Mouse (Mus musculus): ENCODE data around the gene Lrp6. TPM values are rescaled to one million over a fixed set of nuclear protein-coding genes. Genes with fewer than 3 reads are reported as not detected.
A peak's percentile ranks its signal among the peaks of the same experiment; 100 is the strongest.

The Lrp6 gene
- total RNA-seq, 2 experiments from 2014 or later = 56.1 to 58.4 TPM

DNA sequence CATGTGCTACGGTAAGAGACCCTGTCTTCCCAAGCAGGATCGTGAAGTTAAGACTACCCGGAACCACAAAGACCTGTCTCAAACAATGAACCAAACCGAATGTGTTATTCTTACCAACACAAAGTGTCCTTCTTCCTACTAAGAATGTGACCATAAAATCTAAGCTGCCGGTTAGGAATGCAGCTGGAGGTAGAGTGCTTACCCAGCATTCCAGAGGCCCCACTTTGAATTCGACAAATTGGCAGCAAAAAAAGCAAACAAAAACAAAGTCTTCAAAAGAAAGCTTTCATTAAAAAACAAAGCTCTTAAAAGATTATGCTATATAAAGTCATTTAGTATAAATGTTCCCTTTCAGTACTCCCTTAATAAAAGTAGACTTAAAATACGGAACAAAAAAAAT is 31.6 kb downstream of the Lrp6 start:
- no peak for DNase-seq (ENCODE audit: low spot score in 2 of 2)

DNA sequence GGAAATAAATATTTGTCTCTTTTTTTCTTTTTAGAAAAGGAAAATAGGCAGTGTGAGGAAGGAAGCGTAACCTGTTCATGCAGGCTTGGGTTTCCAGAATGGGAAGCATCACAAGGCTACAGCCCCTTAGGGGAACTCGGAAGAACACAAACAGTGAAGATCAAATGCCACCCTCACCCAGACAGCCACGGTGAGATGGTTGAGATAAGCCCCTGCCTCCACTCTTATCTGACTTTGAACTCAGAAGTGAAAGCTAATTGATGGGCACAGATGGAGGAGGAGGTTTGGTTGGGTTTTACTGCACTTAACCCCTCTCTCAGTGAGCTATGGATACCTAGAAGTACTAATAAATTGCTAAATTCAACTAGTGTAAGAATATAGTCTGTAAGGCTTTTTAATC is 33.7 kb downstream of the Lrp6 start:
- DNase-seq (ENCODE audit: low spot score in 2 of 2) = no peak

DNA sequence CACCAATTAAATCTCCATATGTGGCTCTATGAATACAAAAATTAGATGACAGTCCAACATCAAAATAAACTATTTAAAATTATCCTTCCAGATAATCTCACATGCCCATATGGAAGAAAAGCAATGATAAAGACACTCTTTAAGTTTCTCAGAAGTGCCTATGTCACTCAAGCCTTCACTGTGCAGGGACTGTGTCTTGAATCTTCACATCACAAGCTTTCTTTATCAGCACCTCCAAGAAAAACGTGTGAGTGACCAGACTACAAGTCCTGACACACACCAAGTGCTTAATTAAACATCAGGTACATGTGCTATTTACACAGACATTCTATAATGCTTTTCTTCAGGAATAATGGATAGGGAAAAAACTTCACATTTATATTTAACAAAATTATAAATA is 34.8 kb downstream of the Lrp6 start:
- no peak for DNase-seq (ENCODE audit: low spot score in 2 of 2)

DNA sequence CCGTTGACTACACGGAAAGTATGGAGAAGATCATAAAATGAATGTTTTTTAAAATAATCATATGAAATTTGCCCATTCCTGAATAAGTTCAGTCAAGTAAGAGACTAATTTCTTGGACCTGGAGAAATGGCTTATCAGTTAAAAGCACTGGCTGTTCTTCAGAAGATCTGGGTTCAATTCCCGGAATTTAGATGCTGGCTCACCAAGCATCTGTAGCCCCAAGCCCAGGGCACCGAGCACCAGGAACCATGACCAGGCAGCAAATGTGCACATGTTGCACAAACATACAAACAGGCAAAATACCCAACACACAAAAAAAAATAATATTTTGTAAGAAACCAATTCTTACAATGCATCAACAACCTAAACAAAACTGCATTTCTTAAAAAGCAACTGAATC is 37.4 kb downstream of the Lrp6 start:
- no peak for DNase-seq (ENCODE audit: low spot score in 2 of 2)

DNA sequence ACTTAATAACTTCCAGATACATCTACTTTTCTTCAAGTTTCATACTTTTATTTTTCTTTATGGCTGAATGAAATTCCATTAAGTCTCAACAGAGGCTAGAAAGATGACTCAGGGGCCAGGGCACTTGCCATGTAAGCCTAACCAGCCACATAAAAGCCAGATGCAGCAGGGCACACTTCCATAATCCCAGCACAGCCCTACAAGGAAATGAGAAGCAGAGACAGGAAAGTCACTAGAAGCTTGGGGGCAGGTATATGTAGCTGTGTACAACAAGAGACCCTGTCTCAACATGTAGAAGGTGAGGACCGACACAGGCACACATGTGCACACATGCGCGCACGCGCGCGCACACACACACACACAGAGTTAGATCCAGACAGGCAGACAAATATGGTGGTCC is 38.4 kb downstream of the Lrp6 start:
- no peak for DNase-seq (ENCODE audit: low spot score in 2 of 2)

DNA sequence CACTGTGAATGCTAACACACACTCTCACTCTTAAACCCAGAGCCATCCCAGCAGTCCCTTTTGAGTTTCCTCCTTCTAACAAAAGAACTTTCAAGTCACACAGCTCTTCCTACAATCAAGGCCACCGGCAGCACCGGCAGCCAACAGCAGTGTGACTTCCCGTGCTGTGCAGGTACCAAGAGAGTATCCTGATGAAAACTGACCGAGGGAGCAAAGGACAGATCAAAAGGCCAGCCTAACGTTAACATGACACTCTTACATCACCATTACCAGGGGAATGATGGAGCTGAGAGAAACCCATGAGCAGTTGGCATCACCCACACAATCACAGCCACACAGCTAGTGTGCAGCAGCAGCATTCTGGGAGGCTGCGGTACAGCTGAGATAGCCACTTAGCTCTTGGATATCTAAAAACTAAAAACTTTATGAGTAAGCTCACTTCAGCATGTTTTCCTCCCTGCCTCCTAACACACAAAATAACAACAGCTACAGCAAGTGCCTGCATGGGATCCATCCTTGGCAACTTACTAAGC is 39.1 kb downstream of the Lrp6 start:
- no peak for DNase-seq (ENCODE audit: low spot score in 2 of 2)

DNA sequence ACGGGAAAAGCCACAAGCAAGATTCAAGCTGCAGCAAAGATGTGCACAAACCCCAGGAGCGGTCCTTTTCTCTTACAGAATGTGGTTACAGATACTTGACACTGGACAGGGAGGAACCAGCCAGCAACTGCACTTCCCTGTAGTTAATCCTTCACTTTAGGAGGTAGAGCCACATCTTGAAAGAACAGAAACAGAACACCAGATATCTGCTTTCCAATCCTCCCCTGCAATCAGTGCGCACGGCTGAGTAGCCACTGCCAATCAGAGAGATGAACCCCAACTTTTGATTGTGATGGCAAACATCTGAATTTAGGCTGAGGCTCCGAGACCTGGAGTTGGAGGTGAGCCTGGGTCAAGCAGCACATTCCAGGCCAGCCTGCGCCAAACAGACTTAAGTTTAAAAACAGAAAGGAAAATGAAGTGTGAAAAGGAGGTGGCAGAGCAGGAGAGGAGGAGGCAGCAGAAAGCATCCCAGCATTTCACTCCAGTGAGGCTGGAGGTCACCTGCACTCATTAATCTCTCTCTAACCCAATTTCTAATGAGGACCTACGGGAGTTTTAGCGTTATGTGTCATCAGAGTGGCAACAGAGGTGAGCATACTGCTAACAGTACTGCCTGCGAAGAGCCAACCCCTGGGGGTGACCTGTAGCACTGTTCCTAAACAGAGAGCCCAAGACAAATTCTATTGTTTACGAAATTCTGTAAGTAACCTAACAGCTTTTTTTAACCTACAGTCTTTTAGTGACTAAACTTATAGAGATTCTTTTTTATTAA is 39.8 kb downstream of the Lrp6 start:
- no peak for DNase-seq (ENCODE audit: low spot score in 2 of 2)

DNA sequence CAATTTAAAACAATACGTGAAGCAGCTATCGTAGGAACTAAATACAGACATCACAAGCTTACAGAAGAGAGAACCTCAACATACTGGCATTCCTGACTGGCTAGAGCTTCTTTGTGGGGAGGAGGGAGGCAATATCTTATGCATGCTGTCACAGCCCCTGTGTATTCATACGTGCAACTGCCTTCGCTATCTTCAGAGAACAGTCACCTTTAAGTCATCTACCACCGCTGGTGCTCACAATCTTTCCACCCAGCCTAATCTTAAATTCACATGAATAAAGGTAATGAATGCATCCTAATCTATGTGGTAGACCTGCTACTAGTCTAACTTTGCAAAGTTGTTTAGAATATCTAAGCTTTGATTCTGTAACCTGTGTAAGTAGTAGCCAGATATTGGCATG is 40.5 kb downstream of the Lrp6 start:
- no peak for DNase-seq (ENCODE audit: low spot score in 2 of 2)

DNA sequence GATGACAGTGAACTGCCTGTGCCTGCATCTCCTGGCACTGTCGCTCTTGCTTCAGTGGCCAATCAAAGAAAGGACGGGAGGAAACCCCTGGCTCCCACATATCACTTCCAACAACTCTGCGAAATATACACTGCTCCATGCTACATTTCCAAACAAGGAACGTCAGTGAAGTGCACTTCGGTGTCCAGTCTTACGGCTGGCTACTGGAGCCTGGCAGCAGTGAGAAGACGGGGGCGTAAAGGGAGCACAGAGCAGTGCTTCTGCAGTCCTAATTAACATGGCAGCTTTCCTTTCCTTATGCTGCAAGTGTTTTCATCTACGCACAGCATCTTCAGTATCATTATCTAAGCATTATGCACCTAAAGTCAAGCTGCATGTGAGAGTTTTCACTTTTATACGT is 45.4 kb downstream of the Lrp6 start:
- DNase-seq (ENCODE audit: low spot score in 2 of 2) = no peak

DNA sequence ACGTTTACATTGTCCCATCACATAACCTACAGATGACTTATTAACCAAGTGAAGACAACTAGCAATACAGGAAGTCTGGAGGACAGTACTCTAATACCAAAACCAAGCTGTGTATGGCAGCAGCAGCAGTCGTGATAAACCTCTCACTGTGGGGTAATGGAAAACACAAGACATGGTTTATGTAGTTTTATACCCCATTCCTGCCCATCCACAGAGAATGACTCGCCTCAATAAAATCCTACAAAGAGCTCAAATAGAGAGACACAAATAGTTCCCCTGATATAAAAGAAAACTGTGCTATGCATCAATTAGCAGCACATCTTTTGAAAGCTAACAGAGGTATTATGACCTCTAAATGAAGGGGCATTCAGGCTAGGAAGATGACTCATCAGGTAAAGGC is 45.9 kb downstream of the Lrp6 start:
- no peak for DNase-seq (ENCODE audit: low spot score in 2 of 2)

DNA sequence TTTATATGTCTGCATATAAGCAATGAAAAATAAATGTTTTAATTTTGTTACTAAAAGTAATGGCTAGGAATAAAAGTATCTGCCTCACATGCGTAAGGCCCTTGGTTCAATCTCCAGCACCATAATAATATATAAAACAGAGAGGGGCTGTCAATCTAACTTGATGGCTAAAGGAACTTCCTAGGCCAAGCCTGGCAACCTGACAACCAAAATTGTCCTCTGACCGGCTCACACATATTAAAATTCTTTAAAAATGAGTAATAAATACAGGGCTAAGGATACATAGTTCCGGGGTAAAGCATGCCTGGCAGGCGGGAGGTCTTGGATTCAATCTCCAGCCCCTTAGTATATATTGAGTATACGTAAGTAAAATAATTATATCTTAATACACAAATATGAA is 48.3 kb downstream of the Lrp6 start:
- DNase-seq (ENCODE audit: low spot score in 2 of 2) = no peak

DNA sequence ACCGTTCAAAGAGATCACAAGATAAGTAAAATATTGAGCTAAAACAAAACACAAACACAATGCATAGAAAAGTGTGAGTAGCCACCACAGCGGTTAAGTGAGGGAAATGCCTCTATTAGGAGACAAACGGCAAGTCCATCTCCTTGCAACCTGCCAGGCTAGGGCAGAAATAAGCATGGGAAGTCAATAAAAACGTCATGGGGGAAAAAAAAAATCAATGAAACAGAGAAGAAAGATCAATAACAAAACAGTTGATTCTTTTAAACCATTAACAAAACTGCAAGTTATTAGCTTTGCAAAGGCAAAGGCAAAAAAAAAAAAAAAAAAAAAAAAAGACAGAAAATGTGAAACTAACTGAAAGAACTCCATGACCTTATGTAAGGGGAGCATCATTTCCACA is 49.6 kb downstream of the Lrp6 start:
- DNase-seq (ENCODE audit: low spot score in 2 of 2) = no peak

DNA sequence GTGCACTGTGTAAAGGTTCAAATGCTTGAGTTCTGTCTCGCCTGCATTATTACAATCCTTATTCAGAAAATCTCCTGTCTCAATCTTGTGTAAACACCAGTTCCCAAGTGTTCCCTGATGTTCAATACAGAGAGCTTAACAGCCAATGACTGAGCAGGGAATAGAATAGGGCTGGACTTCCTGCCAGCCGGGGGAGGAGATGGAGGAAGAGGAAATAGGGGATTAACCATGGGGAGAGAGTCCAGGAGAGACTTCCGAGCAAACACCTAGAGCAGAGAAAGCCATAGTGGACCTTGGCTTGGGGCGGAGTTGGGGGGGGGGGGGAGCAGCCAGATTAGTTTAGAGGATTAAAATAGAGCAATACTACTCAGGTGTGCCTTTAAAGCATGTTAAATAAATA is 51.3 kb downstream of the Lrp6 start:
- no peak for DNase-seq (ENCODE audit: low spot score in 2 of 2)

DNA sequence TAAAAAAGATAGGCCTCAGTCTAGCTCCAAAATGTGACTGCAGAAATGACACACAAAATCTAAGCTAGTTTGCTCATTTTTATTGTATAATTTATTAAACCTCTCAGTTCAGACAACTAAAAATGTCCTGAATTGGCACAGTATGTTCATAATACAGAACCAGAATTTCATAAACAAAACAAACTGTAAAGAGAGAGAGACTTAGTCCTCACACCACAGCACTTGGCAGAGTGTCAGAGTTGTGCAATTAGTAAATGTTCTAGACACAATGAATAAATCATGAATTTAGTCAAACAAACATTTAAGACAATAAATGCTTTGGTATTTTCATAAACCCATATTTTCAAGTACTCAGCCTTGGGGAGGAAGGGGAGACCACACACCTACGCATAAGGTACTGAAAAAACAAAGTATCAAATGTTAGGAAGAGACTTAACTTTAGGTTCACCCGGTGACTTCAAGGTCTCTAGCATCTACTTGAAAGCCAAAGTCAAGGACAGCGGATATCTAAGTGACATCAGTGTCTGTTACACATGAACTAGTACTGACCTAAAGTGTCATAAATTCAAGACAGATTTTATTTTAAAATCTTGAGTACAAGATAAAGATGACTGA is 52.8 kb downstream of the Lrp6 start:
- DNase-seq (ENCODE audit: low spot score in 2 of 2) = no peak

DNA sequence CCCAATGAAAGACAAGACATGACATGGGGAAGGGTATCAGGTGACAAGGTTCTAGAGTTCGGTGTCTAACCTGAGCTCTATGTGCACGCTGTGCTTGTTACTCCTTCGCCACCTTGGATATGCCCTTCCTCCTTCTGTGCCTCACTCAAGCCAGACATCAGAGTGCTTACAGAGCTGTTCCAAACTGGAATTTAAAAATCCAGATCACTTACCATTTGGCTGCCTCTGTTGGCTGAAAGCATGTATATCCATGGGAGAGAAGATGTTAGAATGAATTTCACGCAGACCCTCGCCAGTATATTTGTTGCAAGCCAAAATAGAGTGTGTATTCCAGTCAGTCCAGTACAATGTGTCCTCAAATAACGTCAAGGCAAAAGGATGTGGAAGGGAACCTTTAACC is 53.8 kb downstream of the Lrp6 start:
- peak in 1 of 2 experiments; percentile 70 for DNase-seq (ENCODE audit: low spot score in 2 of 2)

DNA sequence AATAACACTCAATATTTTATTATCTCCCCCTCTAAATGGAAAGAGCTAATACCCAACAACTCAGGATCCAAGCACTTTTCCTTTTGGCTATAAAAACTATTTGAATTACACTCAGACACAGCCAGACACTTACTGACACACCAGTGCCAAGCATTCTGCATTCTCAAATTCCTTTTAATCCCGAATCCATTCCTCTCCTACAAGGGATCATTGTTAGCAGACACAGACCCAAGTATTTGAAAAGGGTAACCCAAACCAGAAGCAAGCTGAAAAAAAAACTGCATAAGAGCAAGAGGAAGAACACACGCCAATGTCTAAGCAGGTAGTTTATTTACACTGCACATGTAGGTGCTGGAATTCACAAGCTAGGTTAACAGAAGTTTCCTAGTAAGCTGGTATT is 54.3 kb downstream of the Lrp6 start:
- peak in 1 of 2 experiments; percentile 38 for DNase-seq (ENCODE audit: low spot score in 2 of 2)

DNA sequence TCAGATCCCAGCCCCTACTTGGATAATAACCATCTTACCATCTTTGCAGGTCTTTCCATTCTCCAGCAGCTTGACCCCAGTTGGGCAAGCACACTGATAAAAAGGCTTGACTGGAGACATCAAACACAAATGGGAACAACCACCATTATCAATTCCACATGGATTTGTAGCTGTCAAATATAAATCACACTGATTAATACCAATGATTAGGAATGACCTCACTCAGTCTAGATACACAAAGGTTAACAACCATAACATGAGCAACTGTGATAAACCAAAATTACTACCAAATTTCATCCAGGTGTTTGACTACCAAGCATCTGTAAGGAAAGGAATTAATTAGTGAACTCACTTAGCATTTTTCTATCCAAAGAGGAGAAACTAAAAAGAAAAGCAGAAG is 55.6 kb downstream of the Lrp6 start:
- DNase-seq (ENCODE audit: low spot score in 2 of 2) = no peak

DNA sequence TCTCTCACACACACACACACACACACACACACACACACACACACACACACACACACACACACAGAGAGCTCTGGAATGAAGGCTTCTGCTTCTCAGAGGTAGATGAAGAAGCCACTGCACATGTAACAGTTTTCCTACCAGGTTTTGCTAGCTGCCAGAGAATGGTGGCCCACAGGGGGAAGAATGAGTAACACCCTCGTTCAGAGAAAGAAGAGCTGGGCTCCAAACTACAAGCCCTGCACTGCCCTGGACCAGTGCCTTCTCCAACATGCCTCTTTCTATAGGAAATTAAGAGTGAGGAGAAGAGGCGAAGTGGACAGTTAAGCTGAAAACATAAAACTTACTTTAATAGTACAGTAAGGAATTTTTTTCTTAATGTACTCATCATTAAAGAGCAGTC is 56.5 kb downstream of the Lrp6 start:
- DNase-seq (ENCODE audit: low spot score in 2 of 2) = no peak

DNA sequence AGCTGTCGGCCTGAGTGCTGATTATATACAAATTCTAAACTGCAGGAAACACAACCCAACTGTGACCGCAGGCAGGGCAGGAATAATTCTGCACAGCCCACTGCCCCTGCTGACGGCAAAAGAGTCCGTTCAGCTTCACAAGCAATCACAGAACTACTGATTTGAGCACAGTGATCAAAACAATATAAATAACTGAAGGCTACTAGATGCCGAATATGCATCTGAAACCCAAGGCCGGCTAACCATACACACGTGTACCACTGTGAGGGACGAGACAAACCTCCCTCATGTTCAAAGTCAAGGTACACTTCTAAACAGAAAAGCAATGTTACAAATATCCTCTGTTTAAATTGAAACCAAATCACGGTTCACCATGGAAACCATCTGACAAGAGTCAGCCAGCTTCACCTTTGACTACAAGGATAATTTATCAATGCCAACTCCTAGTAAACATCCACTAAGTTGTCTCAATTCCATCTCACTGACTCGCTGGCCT is 57.0 kb downstream of the Lrp6 start:
- DNase-seq (ENCODE audit: low spot score in 2 of 2) = no peak

DNA sequence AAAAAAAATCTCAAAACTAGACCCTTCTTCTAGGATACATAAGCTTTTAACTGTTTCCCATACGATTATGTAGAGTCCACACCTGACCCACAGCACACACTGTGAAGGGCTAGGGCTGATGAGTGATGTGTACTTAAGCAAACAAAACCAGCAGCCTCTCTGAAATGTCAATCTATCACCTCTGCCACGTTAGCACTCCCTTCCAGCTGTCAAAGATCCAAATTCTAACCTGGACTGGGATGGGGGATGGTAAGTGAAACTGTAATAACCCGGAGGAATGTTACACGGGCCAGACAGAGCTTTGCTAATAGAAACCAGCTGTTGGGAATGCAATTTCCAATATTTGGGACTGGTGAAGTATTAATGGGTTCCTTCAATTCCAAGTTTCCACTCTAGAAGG is 61.9 kb downstream of the Lrp6 start:
- no peak for DNase-seq (ENCODE audit: low spot score in 2 of 2)

DNA sequence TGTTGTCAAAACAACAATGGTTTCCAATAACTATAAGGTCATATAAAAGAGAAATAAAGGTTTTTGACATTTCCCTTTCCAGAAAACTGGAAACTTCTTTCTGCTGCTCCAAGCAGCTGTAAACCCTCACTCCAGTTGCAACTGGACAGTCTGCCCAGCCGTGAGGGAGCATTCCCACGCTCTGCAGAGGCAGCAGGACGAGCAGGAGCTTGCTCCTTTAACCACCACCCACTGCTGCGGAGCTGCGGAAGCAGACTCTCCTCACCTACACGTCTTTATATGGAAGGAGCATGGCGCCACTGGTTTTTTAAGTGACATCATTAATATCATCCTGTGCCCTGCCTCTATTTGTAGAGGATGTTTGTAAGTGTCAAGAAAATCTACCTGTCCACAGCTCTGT is 64.4 kb downstream of the Lrp6 start:
- DNase-seq (ENCODE audit: low spot score in 2 of 2) = no peak

DNA sequence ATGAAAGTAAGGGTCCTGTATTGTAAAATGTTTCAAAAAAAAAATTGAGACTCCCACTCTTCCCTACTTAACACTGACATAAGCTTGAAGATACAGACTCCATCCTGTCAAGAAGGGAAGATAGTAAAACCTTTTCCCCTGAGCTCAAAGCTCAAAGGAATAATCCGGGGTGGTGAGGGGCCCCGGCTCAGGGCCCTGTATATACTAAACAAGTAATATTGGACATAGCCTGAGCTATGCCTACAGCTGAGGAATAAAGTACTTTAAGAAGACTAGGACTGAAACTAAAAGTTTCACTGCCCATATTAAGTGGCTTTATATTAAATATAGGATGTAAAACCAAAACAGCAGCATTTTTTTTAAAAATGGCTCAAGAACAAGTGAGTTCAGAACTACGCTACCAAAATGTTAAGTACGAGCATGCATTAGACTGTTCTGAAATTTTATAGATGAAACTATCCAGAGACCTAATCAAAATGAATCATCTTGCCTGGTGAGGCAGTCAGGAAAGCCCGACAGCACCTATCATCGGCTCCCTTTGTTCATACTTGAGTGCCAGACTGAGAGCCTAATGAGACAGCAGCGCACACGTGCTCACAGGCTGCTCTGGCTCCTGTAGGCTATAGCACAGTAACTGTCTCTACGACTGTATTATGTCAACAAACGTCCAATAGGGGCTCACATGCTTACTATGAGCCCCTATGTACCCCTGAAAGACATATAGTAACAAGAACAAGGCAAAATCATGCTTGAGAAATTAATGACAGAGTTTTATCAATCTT is 66.2 kb downstream of the Lrp6 start:
- DNase-seq (ENCODE audit: low spot score in 2 of 2) = no peak

Measured in layer of hippocampus, postnatal 14 days (tissue).